In genomic region chr17:28386150-28386905, GRCm38 (mm10) we compare ENCODE assay signal across 8 mouse cellular contexts. TPM values are rescaled to one million over a fixed set of nuclear protein-coding genes. Genes with fewer than 3 reads are reported as not detected.
DNase-seq lines count a peak whose midpoint lies in the region; ATAC-seq lines count a peak whose summit lies in the region.

No protein-coding gene starts in this region.

- H3K9ac ChIP-seq in hindbrain, embryonic 12.5 days, result no peak overlapping the region

- no peak overlapping the region for H3K27ac ChIP-seq in hindbrain, embryonic 12.5 days

- H3K36me3 ChIP-seq in hindbrain, embryonic 12.5 days, result no peaks in the 10 kb centered on the region

- ATAC-seq in hindbrain, embryonic 12.5 days (ENCODE audit: low FRiP score), result no peak

- H3K27me3 ChIP-seq in hindbrain, embryonic 12.5 days, result peaks cover 20% of the 10 kb centered on the region

- DNase-seq in ES-CJ7 (ENCODE audit: low read depth, low spot score), result peak; percentile 94
- DNase-seq in cerebellum, adult 9-10 months, result peak; percentile 84
- peak; percentile 44 to 74 for DNase-seq in frontal cortex, postnatal 10 days (ENCODE audit: low spot score in 2 of 2)
- peak; percentile 79 to 80 for DNase-seq in layer of hippocampus, postnatal 14 days (ENCODE audit: low spot score in 2 of 2)
- peak; percentile 76 for DNase-seq in lung, postnatal 25 days (ENCODE audit: low spot score)
- peak; percentile 86 for DNase-seq in retina, postnatal 1 day
- peak; percentile 83 to 86 for DNase-seq in thymus, postnatal 36 days

- H3K9me3 ChIP-seq in hindbrain, embryonic 12.5 days (replicated peaks), result no peaks in the 10 kb centered on the region

- 0 out of 2 replicates have a peak overlapping the region, but pooled peaks have one; percentile 0 for H3K4me3 ChIP-seq in hindbrain, embryonic 12.5 days

- peak overlapping the region; percentile 37 for H3K4me2 ChIP-seq in hindbrain, embryonic 12.5 days (replicated peaks)

- WGBS in hindbrain, embryonic 12.5 days, result 6% methylated on average over 23 of the region's 23 CpGs

- H3K4me1 ChIP-seq in hindbrain, embryonic 12.5 days, result peaks cover 5% of the 10 kb centered on the region; the same call in 1 of the 2 replicates

RNA-seq across cellular contexts. Expression of gene Tulp1, which starts 21.3 kb away (rescaled TPM):
- 5.0 and 6.8 TPM in 2 replicates for polyA plus RNA-seq in hindbrain, embryonic 12.5 days (2016; fragmentation: Nextera tagmentation; extraction: Ambion mirVana)
- total RNA-seq in layer of hippocampus, postnatal 14 days (2021), result not detected

RNA-seq across cellular contexts. Expression of gene Tead3, which starts 35.7 kb away (rescaled TPM):
- polyA plus RNA-seq in hindbrain, embryonic 12.5 days (2016; fragmentation: Nextera tagmentation; extraction: Ambion mirVana), result 7.0 and 7.7 TPM in 2 replicates
- total RNA-seq in layer of hippocampus, postnatal 14 days (2021), result 1 to 10 TPM; 5.1 to 5.7 TPM

RNA-seq across cellular contexts. Expression of gene Rpl10a, which starts 58.1 kb away (rescaled TPM):
- polyA plus RNA-seq in hindbrain, embryonic 12.5 days (2016; fragmentation: Nextera tagmentation; extraction: Ambion mirVana), result 287 and 354 TPM in 2 replicates
- 100 to 1,000 TPM; 394 to 418 TPM for total RNA-seq in layer of hippocampus, postnatal 14 days (2021)
